Mouse (Mus musculus) ES-E14 (cell line): ENCODE data around the gene Ppp6r2. TPM values are rescaled to one million over a fixed set of nuclear protein-coding genes. Genes with fewer than 3 reads are reported as not detected.
A peak's percentile ranks its signal among the peaks of the same experiment; 100 is the strongest.

Experiments
- DNase-seq: peaks from one replicate; pipeline ENCODE4 v3.0.0-alpha.2; 2013; ENCODE audit warnings: low read depth, low spot score
- H3K27ac ChIP-seq: 2 replicates; pipeline ENCODE4 v1.5.1; 2012; ENCODE audit warnings: low read depth, mild to moderate bottlenecking, low read length, moderate library complexity, mixed read lengths; ENCODE audit not compliant: poor library complexity, insufficient read depth, severe bottlenecking
- H3K36me3 ChIP-seq: 2 replicates; pipeline ENCODE4 v1.6.1; 2012; ENCODE audit warnings: mild to moderate bottlenecking, low read length, moderate library complexity, mixed read lengths; ENCODE audit not compliant: control insufficient read depth, poor library complexity, insufficient read depth, severe bottlenecking
- H3K4me1 ChIP-seq, 2 experiments: fragments of 150-350 bp in 1 of 2; sonication (generic) in 1 of 2; 2 replicates each; pipeline ENCODE4 v1.6.1; 2012; ENCODE audit warnings: low read length in 2 of 2, mild to moderate bottlenecking in 1 of 2, mixed read lengths in 1 of 2; ENCODE audit not compliant: control insufficient read depth in 2 of 2, insufficient read depth in 2 of 2, poor library complexity in 1 of 2
- H3K4me3 ChIP-seq, 2 experiments: fragments of 150-350 bp in 1 of 2; sonication (generic) in 1 of 2; 2 replicates each; pipeline ENCODE4 v1.5.1; 2012; ENCODE audit warnings: low read length in 2 of 2, low read depth in 1 of 2, mild to moderate bottlenecking in 1 of 2, mixed read lengths in 1 of 2; ENCODE audit not compliant: insufficient read depth in 1 of 2, poor library complexity in 1 of 2, severe bottlenecking in 1 of 2
- H3K9ac ChIP-seq: 2 replicates; pipeline ENCODE4 v1.6.1; 2012; ENCODE audit warnings: low read depth, mild to moderate bottlenecking, low read length, mixed read lengths; ENCODE audit not compliant: poor library complexity, insufficient read depth, severe bottlenecking
- H3K9me3 ChIP-seq: fragments of 150-350 bp; sonication (generic); 2 replicates; pipeline ENCODE4 v1.6.1; 2012; ENCODE audit warnings: low read depth, mild to moderate bottlenecking, low read length; ENCODE audit not compliant: control insufficient read depth, insufficient read depth
- CHD2 ChIP-seq: IDR thresholded peaks from 2 replicates; pipeline ENCODE4 v1.6.1; 2014; ENCODE audit warnings: mild to moderate bottlenecking, low read depth, low read length, inconsistent platforms
- HCFC1 ChIP-seq: IDR thresholded peaks from 2 replicates; pipeline ENCODE4 v1.6.1; 2012; ENCODE audit warnings: low read length, inconsistent platforms, borderline replicate concordance; ENCODE audit not compliant: insufficient read depth
- MAFK ChIP-seq: IDR thresholded peaks from 2 replicates; pipeline ENCODE4 v1.6.1; 2014; ENCODE audit warnings: mild to moderate bottlenecking, low read depth, low read length, inconsistent platforms; ENCODE audit not compliant: insufficient read depth
- ZC3H11A ChIP-seq: IDR thresholded peaks from 2 replicates; pipeline ENCODE4 v1.6.1; 2012; ENCODE audit warnings: low read depth, mild to moderate bottlenecking, inconsistent platforms, low read length, borderline replicate concordance
- ZNF384 ChIP-seq: IDR thresholded peaks from 2 replicates; pipeline ENCODE4 v1.6.1; 2012; ENCODE audit warnings: low read depth, low read length, inconsistent platforms
- in situ Hi-C, 2 experiments: fragments of 600-800 bp; cut with MboI; formaldehyde crosslinking; loops; one replicate each; pipeline ENCODE4 v1.15.1; 2025; ENCODE audit warnings: low sequenced_read_pairs in 2 of 2, inconsistent platforms in 1 of 2; ENCODE audit not compliant: unreplicated experiment in 2 of 2
- total RNA-seq: library from RNA; depleted of rRNA; stranded (reverse); fragments of 300-350 nt; gene quantifications from 2 replicates; pipeline ENCODE4 v1.2.3, GENCODE M21; 2012

The Ppp6r2 gene
- total RNA-seq, 1 experiment = 8.6 TPM

GRCm38 (mm10) chr15:89180081-89180541 lies 31.2 kb upstream of the Ppp6r2 start:
- Histone ChIP-seq H3K4me3 (peak overlapping the region; percentile 79 to 81), H3K9me3 (no peaks in the 10 kb centered on the region), H3K27ac (no peak overlapping the region), H3K9ac (peak overlapping the region; percentile 80), H3K4me1 (peaks cover 8 to 63% of the 10 kb centered on the region in 2 experiments), H3K36me3 (peaks cover 4% of the 10 kb centered on the region; the same call in 1 of the 2 replicates)
- no peak for DNase-seq
- in situ Hi-C loops = no loop called here
- TF ChIP-seq ZNF384 (no peak), CHD2 (no peak), HCFC1 (no peak), MAFK (no peak), ZC3H11A (no peak)

GRCm38 (mm10) chr15:89180571-89181229 lies 30.7 kb upstream of the Ppp6r2 start, which contains the start of gene Plxnb2:
TSS of gene Plxnb2 (minus strand) at chr15:89180788.
- Histone ChIP-seq H3K4me3 (peak within 1 kb of the TSS; percentile 79 to 81), H3K36me3 (peaks cover 4% of the 10 kb centered on the region; the same call in 1 of the 2 replicates), H3K9ac (peak within 1 kb of the TSS; percentile 84), H3K4me1 (peaks cover 8 to 62% of the 10 kb centered on the region in 2 experiments), H3K27ac (peak within 1 kb of the TSS; percentile 65; the same call in 1 of the 2 replicates), H3K9me3 (no peaks in the 10 kb centered on the region)
- in situ Hi-C loops = no loop called here
- TF ChIP-seq HCFC1 (no peak), ZC3H11A (no peak), ZNF384 (no peak), MAFK (no peak), CHD2 (no peak)
- DNase-seq = peak; percentile 66

GRCm38 (mm10) chr15:89181561-89182270 lies 29.6 kb upstream of the Ppp6r2 start:
- H3K4me3 ChIP-seq = peak overlapping the region in 1 of 2 experiments; percentile 79; a peak in 2 of 4 replicates
- TF ChIP-seq ZNF384 (no peak), CHD2 (no peak), HCFC1 (no peak), ZC3H11A (no peak), MAFK (no peak)
- in situ Hi-C loops = no loop called here
- H3K36me3 ChIP-seq = peaks cover 4% of the 10 kb centered on the region; the same call in 1 of the 2 replicates
- no peaks in the 10 kb centered on the region for H3K9me3 ChIP-seq
- H3K27ac ChIP-seq = no peak overlapping the region; the same call in 1 of the 2 replicates
- H3K9ac ChIP-seq = no peak overlapping the region; the same call in 1 of the 2 replicates
- H3K4me1 ChIP-seq = peaks cover 8 to 54% of the 10 kb centered on the region in 2 experiments
- DNase-seq = no peak

GRCm38 (mm10) chr15:89182328-89182741 lies 29.0 kb upstream of the Ppp6r2 start:
- no peak for DNase-seq
- Histone ChIP-seq H3K27ac (no peak overlapping the region; the same call in 1 of the 2 replicates), H3K9ac (no peak overlapping the region), H3K4me3 (no peak overlapping the region), H3K36me3 (peaks cover 5% of the 10 kb centered on the region; the same call in 1 of the 2 replicates), H3K4me1 (peaks cover 8 to 48% of the 10 kb centered on the region in 2 experiments), H3K9me3 (no peaks in the 10 kb centered on the region)
- no peak for TF ChIP-seq HCFC1
- TF ChIP-seq MAFK = no peak
- in situ Hi-C loops = no loop called here
